27 mouse cellular contexts compared by ENCODE assay signal in genomic region chr9:26642302-26642701, GRCm38 (mm10).
"Had no signal": no experiment of that assay in that cellular context is flagged by ENCODE, and none has a peak within 500 bp of the region (broad histone marks: within the 10 kb centered on the region; RNA-seq: fewer than 3 reads in every experiment).

No protein-coding gene starts in this region.

- H3K27me3 ChIP-seq: heart, embryonic 13.5 days; heart, embryonic 15.5 days; hindbrain, embryonic 13.5 days; hindbrain, embryonic 15.5 days; kidney, embryonic 15.5 days; limb, embryonic 13.5 days; limb, embryonic 15.5 days; liver, embryonic 12.5 days had no signal

- H3K4me1 ChIP-seq: heart, embryonic 13.5 days; heart, embryonic 15.5 days; hindbrain, embryonic 13.5 days; hindbrain, embryonic 15.5 days; kidney, embryonic 15.5 days; limb, embryonic 13.5 days; limb, embryonic 15.5 days; liver, embryonic 12.5 days had no signal

- H3K9me3 ChIP-seq: heart, embryonic 13.5 days; heart, embryonic 15.5 days; hindbrain, embryonic 13.5 days; hindbrain, embryonic 15.5 days; kidney, embryonic 15.5 days; limb, embryonic 13.5 days; limb, embryonic 15.5 days; liver, embryonic 12.5 days had no signal

- H3K9ac ChIP-seq: heart, embryonic 13.5 days; heart, embryonic 15.5 days; hindbrain, embryonic 13.5 days; hindbrain, embryonic 15.5 days; kidney, embryonic 15.5 days; limb, embryonic 13.5 days; limb, embryonic 15.5 days; liver, embryonic 12.5 days; liver, embryonic 14.5 days had no signal

- DNase-seq: gastrocnemius, postnatal 14 days; gastrocnemius, postnatal 36 days; heart, adult 11 months; heart, adult 2 months; heart, postnatal 14 days; heart, postnatal 36 days; kidney, adult 11 months; kidney, adult 2 months; kidney, adult 9 months; kidney, postnatal 14 days; kidney, postnatal 36 days; layer of hippocampus, postnatal 36 days; left cerebral cortex, postnatal 4 days; lung, adult 18-20 months had no signal

- H3K27ac ChIP-seq: heart, adult 2 months; heart, embryonic 13.5 days; heart, embryonic 15.5 days; hindbrain, embryonic 13.5 days; hindbrain, embryonic 15.5 days; hindbrain, postnatal 0 days; kidney, embryonic 15.5 days; kidney, postnatal 0 days; limb, embryonic 13.5 days; limb, embryonic 15.5 days; liver, embryonic 12.5 days; liver, embryonic 14.5 days had no signal

- H3K36me3 ChIP-seq: heart, embryonic 13.5 days; heart, embryonic 15.5 days; hindbrain, embryonic 13.5 days; hindbrain, embryonic 15.5 days; kidney, embryonic 15.5 days; limb, embryonic 13.5 days; limb, embryonic 15.5 days; liver, embryonic 12.5 days had no signal

- H3K4me2 ChIP-seq: heart, embryonic 11.5 days; heart, embryonic 13.5 days; heart, embryonic 15.5 days; hindbrain, embryonic 13.5 days; hindbrain, embryonic 15.5 days; kidney, embryonic 15.5 days; limb, embryonic 13.5 days; limb, embryonic 15.5 days; liver, embryonic 12.5 days had no signal

- ATAC-seq: hindbrain, postnatal 0 days; intestine, embryonic 16.5 days; liver, embryonic 12.5 days had no signal

- H3K4me3 ChIP-seq: heart, adult 2 months; heart, embryonic 13.5 days; heart, embryonic 15.5 days; hindbrain, embryonic 13.5 days; hindbrain, embryonic 15.5 days; kidney, embryonic 15.5 days; limb, embryonic 13.5 days; limb, embryonic 15.5 days; liver, embryonic 12.5 days had no signal
